Mouse (Mus musculus): ENCODE measurements around the gene Ext2. TPM values are rescaled to one million over a fixed set of nuclear protein-coding genes. Genes with fewer than 3 reads are reported as not detected.

The Ext2 gene
- total RNA-seq, 2 experiments from 2014 or later, result 50.6 to 57.4 TPM

DNA sequence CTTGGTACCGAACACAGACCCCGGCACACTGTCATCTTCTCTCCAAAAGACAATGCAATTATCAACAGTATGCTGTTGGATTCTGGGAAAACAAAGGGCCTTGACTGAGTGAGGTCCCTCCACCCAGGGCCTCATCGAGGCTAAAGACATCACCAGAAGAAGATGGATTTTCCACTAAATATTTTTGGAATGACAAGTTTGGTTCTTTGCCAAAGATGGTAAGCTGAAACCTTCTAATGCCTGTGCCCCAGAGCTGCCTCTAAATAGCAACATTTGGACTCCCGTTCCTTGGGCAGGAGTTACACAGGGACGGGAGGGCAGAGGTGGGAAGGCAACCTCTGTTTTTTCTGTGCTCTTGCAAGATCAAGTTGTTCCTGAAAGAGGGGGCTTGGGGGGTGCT lies 47.4 kb downstream of the Ext2 start:
- no peak for TF ChIP-seq CTCF (IDR thresholded peaks at IDR 0.05)
- no peak overlapping the region for H3K4me3 ChIP-seq
- DNase-seq (ENCODE audit: extremely low spot score in 1 of 2, low spot score in 2 of 2), result no peak
- H3K27ac ChIP-seq, result no peak overlapping the region
- intact Hi-C loops (cut with DNase I), result no loop called here

GRCm38 (mm10) chr2:93772765-93773085 lies 49.6 kb downstream of the Ext2 start:
- Histone ChIP-seq H3K27ac (no peak overlapping the region), H3K4me3 (no peak overlapping the region)
- DNase-seq (ENCODE audit: extremely low spot score in 1 of 2, low spot score in 2 of 2), result no peak
- no peak for TF ChIP-seq CTCF (IDR thresholded peaks at IDR 0.05)
- intact Hi-C loops (cut with DNase I), result no loop called here

GRCm38 (mm10) chr2:93772054-93772764 lies 50.2 kb downstream of the Ext2 start:
- TF ChIP-seq CTCF (IDR thresholded peaks at IDR 0.05), result no peak
- DNase-seq (ENCODE audit: extremely low spot score in 1 of 2, low spot score in 2 of 2), result no peak
- Histone ChIP-seq H3K27ac (no peak overlapping the region), H3K4me3 (no peak overlapping the region)
- intact Hi-C loops (cut with DNase I), result no loop called here

- Histone ChIP-seq H3K27ac (no peak overlapping the region), H3K4me3 (no peak overlapping the region)
- no peak for TF ChIP-seq CTCF (IDR thresholded peaks at IDR 0.05)
- DNase-seq (ENCODE audit: extremely low spot score in 1 of 2, low spot score in 2 of 2), result no peak
- intact Hi-C loops (cut with DNase I), result no loop called here
These were observed 51.5 kb downstream of the Ext2 start for GRCm38 (mm10) chr2:93770895-93771294.

GRCm38 (mm10) chr2:93769875-93770274 lies 52.5 kb downstream of the Ext2 start:
- no peak for TF ChIP-seq CTCF (IDR thresholded peaks at IDR 0.05)
- intact Hi-C loops (cut with DNase I), result no loop called here
- DNase-seq (ENCODE audit: extremely low spot score in 1 of 2, low spot score in 2 of 2), result no peak

GRCm38 (mm10) chr2:93765721-93766120 lies 56.6 kb downstream of the Ext2 start:
- H3K27ac ChIP-seq, result no peak overlapping the region
- intact Hi-C loops (cut with DNase I), result no loop called here
- no peak overlapping the region for H3K4me3 ChIP-seq
- DNase-seq (ENCODE audit: extremely low spot score in 1 of 2, low spot score in 2 of 2), result no peak
- no peak for TF ChIP-seq CTCF (IDR thresholded peaks at IDR 0.05)

More at GRCm38 (mm10) chr2:93769875-93770274, 52.5 kb downstream of the Ext2 start:
- Histone ChIP-seq H3K27ac (no peak overlapping the region), H3K4me3 (no peak overlapping the region)

DNA sequence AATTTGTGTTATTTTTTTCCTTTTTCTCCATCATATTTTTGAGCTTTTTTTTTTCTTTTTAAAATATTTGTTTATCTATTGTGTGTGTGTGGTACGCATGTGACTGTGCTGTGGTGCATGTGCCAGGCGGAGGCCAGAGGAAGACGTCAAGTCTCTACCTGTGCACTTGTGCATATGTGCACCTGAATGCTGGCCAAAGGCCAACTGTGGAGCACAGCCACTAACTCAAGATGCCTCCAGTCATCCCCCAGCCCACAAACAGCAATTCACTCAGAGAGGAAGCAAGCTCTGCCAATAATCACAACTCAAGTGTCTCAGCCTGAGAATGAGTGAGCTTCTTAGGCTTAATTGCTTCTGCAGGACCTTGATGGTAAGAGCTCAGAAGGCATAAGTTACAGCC lies 58.2 kb downstream of the Ext2 start:
- intact Hi-C loops (cut with DNase I), result no loop called here
- Histone ChIP-seq H3K27ac (no peak overlapping the region), H3K4me3 (no peak overlapping the region)
- no peak for DNase-seq (ENCODE audit: extremely low spot score in 1 of 2, low spot score in 2 of 2)
- TF ChIP-seq CTCF (IDR thresholded peaks at IDR 0.05), result no peak

DNA sequence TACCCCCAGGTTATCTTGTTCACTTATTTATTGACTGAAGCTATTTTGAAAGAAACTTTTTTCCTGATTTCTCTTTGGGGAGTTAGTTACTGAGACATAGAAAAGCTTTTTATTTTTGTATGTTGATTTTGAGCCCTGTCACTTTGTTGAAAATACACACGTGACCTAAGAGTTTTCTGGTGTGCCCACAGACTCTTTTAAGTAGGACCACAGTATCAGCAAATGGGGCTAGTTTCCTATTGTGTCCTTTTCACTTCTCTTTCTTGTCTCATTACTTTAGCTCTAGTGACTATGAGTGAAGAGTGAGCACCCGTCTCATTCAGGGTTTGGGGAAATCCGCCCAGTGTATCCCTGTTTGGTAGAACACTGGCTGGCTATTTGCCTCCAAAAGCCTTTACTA lies 62.0 kb downstream of the Ext2 start:
- no peak overlapping the region for H3K4me3 ChIP-seq
- no peak for DNase-seq (ENCODE audit: extremely low spot score in 1 of 2, low spot score in 2 of 2)
- H3K27ac ChIP-seq, result no peak overlapping the region
- intact Hi-C loops (cut with DNase I), result no loop called here
- no peak for TF ChIP-seq CTCF (IDR thresholded peaks at IDR 0.05)

DNA sequence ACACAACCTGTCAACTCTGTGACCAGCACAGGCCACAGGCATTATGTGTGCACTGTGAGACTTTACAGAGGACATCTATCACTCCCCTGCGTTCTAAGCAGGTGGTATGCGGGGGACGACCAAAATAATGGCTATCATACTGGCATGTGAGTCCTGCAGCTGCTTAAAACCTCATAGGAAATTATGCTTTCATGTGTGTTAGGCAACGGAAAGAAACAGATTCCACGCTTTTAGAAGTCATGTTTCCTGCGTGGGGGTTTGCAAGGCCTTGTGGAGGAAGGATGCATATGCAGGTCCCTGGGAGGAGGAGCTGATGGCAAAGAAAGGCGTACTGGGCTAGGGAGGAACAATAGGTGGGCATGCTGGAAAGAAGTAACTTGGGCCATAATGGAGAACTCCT lies 63.2 kb downstream of the Ext2 start:
- Histone ChIP-seq H3K4me3 (no peak overlapping the region), H3K27ac (peak overlapping the region; percentile 47; the same call in 1 of the 2 replicates)
- intact Hi-C loops (cut with DNase I), result no loop called here
- no peak for DNase-seq (ENCODE audit: extremely low spot score in 1 of 2, low spot score in 2 of 2)
- peak; percentile 13 for TF ChIP-seq CTCF (IDR thresholded peaks at IDR 0.05)

DNA sequence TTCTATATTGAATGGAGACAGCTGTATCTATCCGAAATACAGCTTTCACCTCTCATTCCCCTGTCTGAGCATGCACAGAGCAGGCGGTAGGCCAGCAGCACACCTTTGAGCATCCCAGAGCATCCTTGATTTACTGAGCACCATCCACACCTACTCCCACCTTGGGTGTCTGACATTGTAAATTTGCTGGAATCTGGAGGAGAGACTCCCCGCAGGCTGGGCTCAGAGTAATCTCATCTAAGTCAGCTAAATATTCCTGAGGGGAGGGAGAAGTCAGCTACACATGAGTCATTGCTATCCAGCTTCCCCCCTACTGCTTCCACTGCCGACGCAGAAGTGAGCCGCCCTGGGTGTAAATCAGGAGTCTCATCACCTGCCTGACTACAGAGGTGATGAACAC lies 64.1 kb downstream of the Ext2 start:
- TF ChIP-seq CTCF (IDR thresholded peaks at IDR 0.05), result no peak
- peak; percentile 43 to 60 for DNase-seq (ENCODE audit: extremely low spot score in 1 of 2, low spot score in 2 of 2)
- intact Hi-C loops (cut with DNase I), result no loop called here
- H3K4me3 ChIP-seq, result no peak overlapping the region
- peak overlapping the region; percentile 63; the same call in 1 of the 2 replicates for H3K27ac ChIP-seq

DNA sequence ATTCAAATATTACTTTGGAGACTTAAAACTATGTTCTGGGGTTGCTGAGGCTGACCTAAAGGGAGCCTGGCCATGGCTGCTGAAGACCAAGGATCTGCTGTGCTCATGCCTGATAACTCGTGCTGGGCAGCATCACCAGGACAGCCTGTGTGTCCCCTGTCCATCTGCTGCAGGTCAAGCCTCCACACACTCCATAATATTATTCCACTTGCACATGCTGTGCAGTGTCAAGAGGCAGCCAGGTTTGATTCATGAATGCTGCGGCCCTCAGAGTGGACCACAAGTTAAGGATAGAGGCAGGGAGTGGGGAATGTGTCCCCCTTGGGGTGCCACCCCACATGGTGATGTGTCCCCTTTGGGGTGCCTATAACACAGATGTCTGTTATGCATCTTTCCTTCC lies 68.0 kb downstream of the Ext2 start:
- no peak for DNase-seq (ENCODE audit: extremely low spot score in 1 of 2, low spot score in 2 of 2)
- intact Hi-C loops (cut with DNase I), result no loop called here
- TF ChIP-seq CTCF (IDR thresholded peaks at IDR 0.05), result no peak
- Histone ChIP-seq H3K27ac (peak overlapping the region; percentile 36; the same call in 1 of the 2 replicates), H3K4me3 (no peak overlapping the region)

GRCm38 (mm10) chr2:93753147-93753758 lies 69.1 kb downstream of the Ext2 start:
- no peak overlapping the region for H3K4me3 ChIP-seq
- DNase-seq (ENCODE audit: extremely low spot score in 1 of 2, low spot score in 2 of 2), result no peak
- intact Hi-C loops (cut with DNase I), result no loop called here
- H3K27ac ChIP-seq, result peak overlapping the region; percentile 36; the same call in 1 of the 2 replicates
- TF ChIP-seq CTCF (IDR thresholded peaks at IDR 0.05), result no peak

GRCm38 (mm10) chr2:93749709-93750108 lies 72.7 kb downstream of the Ext2 start:
- intact Hi-C loops (cut with DNase I), result no loop called here
- no peak for TF ChIP-seq CTCF (IDR thresholded peaks at IDR 0.05)
- H3K4me3 ChIP-seq, result no peak overlapping the region
- no peak overlapping the region for H3K27ac ChIP-seq
- DNase-seq (ENCODE audit: extremely low spot score in 1 of 2, low spot score in 2 of 2), result no peak

Measured in left cerebral cortex, adult 2 months (tissue).